Mouse (Mus musculus) embryonic facial prominence, embryonic 10.5 days (tissue): Measurements from ENCODE around the gene Ccpg1os. TPM values are rescaled to one million over a fixed set of nuclear protein-coding genes. Genes with fewer than 3 reads are reported as not detected.

Experiments used
- DNase-seq: peaks from one replicate; pipeline ENCODE4 v3.0.0-alpha.2; 2017; ENCODE audit warnings: low spot score
- H3K27ac ChIP-seq: fragments of 300-500 bp; sonication (generic); replicated peaks from 2 replicates; pipeline ENCODE4 v1.5.1; 2016; ENCODE audit warnings: mild to moderate bottlenecking
- H3K27me3 ChIP-seq: fragments of 300-500 bp; sonication (generic); replicated peaks from 2 replicates; pipeline ENCODE4 v1.6.1; 2016; ENCODE audit warnings: low read depth, mild to moderate bottlenecking; ENCODE audit not compliant: poor library complexity, severe bottlenecking
- H3K36me3 ChIP-seq: fragments of 300-500 bp; sonication (generic); replicated peaks from 2 replicates; pipeline ENCODE4 v1.6.1; 2016; ENCODE audit warnings: mild to moderate bottlenecking, moderate library complexity
- H3K4me1 ChIP-seq: fragments of 300-500 bp; sonication (generic); 2 replicates; pipeline ENCODE4 v1.6.1; 2016
- H3K4me3 ChIP-seq: fragments of 300-500 bp; sonication (generic); 2 replicates; pipeline ENCODE4 v1.5.1; 2016; ENCODE audit warnings: mild to moderate bottlenecking, moderate library complexity
- H3K9me3 ChIP-seq: fragments of 300-500 bp; sonication (generic); 2 replicates; pipeline ENCODE4 v1.6.1; 2016; ENCODE audit warnings: mild to moderate bottlenecking
- WGBS: fragments of 180-500 bp; shearing (Covaris S2); methylation state at CpG from one replicate; pipeline ENCODE4 v1.1.7; 2016; 5-methylcytosine and 5-hydroxymethylcytosine counted together
- polyA plus RNA-seq: library from polyadenylated mRNA; unstranded; fragments of >200 nt; fragmentation: Nextera tagmentation; extraction: Ambion mirVana; gene quantifications from 2 replicates; pipeline ENCODE4 v1.2.1, GENCODE M21; 2016

The Ccpg1os gene
- polyA plus RNA-seq, 1 experiment from 2014 or later: 16.1 TPM

GRCm38 (mm10) chr9:73004076-73004475 is 18.9 kb upstream of the Ccpg1os start:
- WGBS: 84% methylated on average over 8 of the region's 8 CpGs
- H3K9me3 ChIP-seq: no peaks in the 10 kb centered on the region
- DNase-seq: no peak

GRCm38 (mm10) chr9:73002177-73002576 is 17.0 kb upstream of the Ccpg1os start:
- Histone ChIP-seq H3K27me3 (no peaks in the 10 kb centered on the region), H3K36me3 (peaks cover 10% of the 10 kb centered on the region), H3K4me3 (no peak overlapping the region), H3K9me3 (no peaks in the 10 kb centered on the region), H3K4me1 (no peaks in the 10 kb centered on the region), H3K27ac (no peak overlapping the region)
- WGBS: 78% methylated on average over 3 of the region's 3 CpGs
- DNase-seq: no peak

More at GRCm38 (mm10) chr9:73004076-73004475, 18.9 kb upstream of the Ccpg1os start:
- Histone ChIP-seq H3K27ac (no peak overlapping the region), H3K4me1 (no peaks in the 10 kb centered on the region), H3K4me3 (no peak overlapping the region), H3K36me3 (peaks cover 10% of the 10 kb centered on the region), H3K27me3 (no peaks in the 10 kb centered on the region)

GRCm38 (mm10) chr9:73001314-73002011 is 16.3 kb upstream of the Ccpg1os start:
- no peak overlapping the region for H3K27ac ChIP-seq
- H3K4me3 ChIP-seq: no peak overlapping the region
- H3K4me1 ChIP-seq: no peaks in the 10 kb centered on the region
- H3K36me3 ChIP-seq: peaks cover 10% of the 10 kb centered on the region
- H3K27me3 ChIP-seq: no peaks in the 10 kb centered on the region
- no peaks in the 10 kb centered on the region for H3K9me3 ChIP-seq
- WGBS: 86% methylated on average over 13 of the region's 13 CpGs
- DNase-seq: no peak

GRCm38 (mm10) chr9:73000487-73000886 is 15.3 kb upstream of the Ccpg1os start:
- H3K4me3 ChIP-seq: no peak overlapping the region
- 68% methylated on average over 2 of the region's 2 CpGs for WGBS
- H3K27ac ChIP-seq: no peak overlapping the region
- no peaks in the 10 kb centered on the region for H3K27me3 ChIP-seq
- H3K4me1 ChIP-seq: no peaks in the 10 kb centered on the region
- H3K36me3 ChIP-seq: peaks cover under 1% of the 10 kb centered on the region; the same call in 1 of the 2 replicates
- DNase-seq: no peak
- H3K9me3 ChIP-seq: no peaks in the 10 kb centered on the region

GRCm38 (mm10) chr9:72996806-72997205 is 11.6 kb upstream of the Ccpg1os start:
- H3K4me3 ChIP-seq: no peak overlapping the region
- no peaks in the 10 kb centered on the region for H3K27me3 ChIP-seq
- no peak overlapping the region for H3K27ac ChIP-seq
- H3K36me3 ChIP-seq: no peaks in the 10 kb centered on the region
- H3K9me3 ChIP-seq: no peaks in the 10 kb centered on the region
- DNase-seq: no peak
- WGBS: 61% methylated on average over 7 of the region's 7 CpGs
- no peaks in the 10 kb centered on the region for H3K4me1 ChIP-seq

- Histone ChIP-seq H3K36me3 (no peaks in the 10 kb centered on the region), H3K4me3 (no peak overlapping the region), H3K9me3 (no peaks in the 10 kb centered on the region), H3K27ac (no peak overlapping the region), H3K4me1 (no peaks in the 10 kb centered on the region), H3K27me3 (no peaks in the 10 kb centered on the region)
- no peak for DNase-seq
These were observed 11.0 kb upstream of the Ccpg1os start for GRCm38 (mm10) chr9:72996167-72996566.

GRCm38 (mm10) chr9:72992576-72992975 is 7.4 kb upstream of the Ccpg1os start:
- 87% methylated on average over 5 of the region's 5 CpGs for WGBS
- H3K27ac ChIP-seq: no peak overlapping the region
- DNase-seq: no peak
- H3K36me3 ChIP-seq: no peaks in the 10 kb centered on the region
- H3K4me3 ChIP-seq: no peak overlapping the region
- H3K9me3 ChIP-seq: no peaks in the 10 kb centered on the region
- no peaks in the 10 kb centered on the region for H3K4me1 ChIP-seq
- H3K27me3 ChIP-seq: no peaks in the 10 kb centered on the region

- Histone ChIP-seq H3K27me3 (no peaks in the 10 kb centered on the region), H3K9me3 (no peaks in the 10 kb centered on the region), H3K36me3 (no peaks in the 10 kb centered on the region), H3K4me3 (no peak overlapping the region), H3K4me1 (no peaks in the 10 kb centered on the region), H3K27ac (no peak overlapping the region)
- 94% methylated on average over 2 of the region's 2 CpGs for WGBS
- DNase-seq: no peak
These were observed 6.2 kb upstream of the Ccpg1os start for GRCm38 (mm10) chr9:72991420-72991819.

- 84% methylated on average over 5 of the region's 5 CpGs for WGBS
- H3K4me1 ChIP-seq: peaks cover 13% of the 10 kb centered on the region
- H3K4me3 ChIP-seq: no peak overlapping the region
- no peaks in the 10 kb centered on the region for H3K9me3 ChIP-seq
- H3K27ac ChIP-seq: no peak overlapping the region
- no peaks in the 10 kb centered on the region for H3K27me3 ChIP-seq
- DNase-seq: no peak
- H3K36me3 ChIP-seq: no peaks in the 10 kb centered on the region
These were observed 3.5 kb upstream of the Ccpg1os start for GRCm38 (mm10) chr9:72988706-72989105.

- no peak overlapping the region for H3K27ac ChIP-seq
- no peak for DNase-seq
- WGBS: 69% methylated on average over 3 of the region's 3 CpGs
- no peaks in the 10 kb centered on the region for H3K36me3 ChIP-seq
- H3K4me3 ChIP-seq: no peak overlapping the region
- no peaks in the 10 kb centered on the region for H3K9me3 ChIP-seq
- no peaks in the 10 kb centered on the region for H3K27me3 ChIP-seq
- peaks cover 13% of the 10 kb centered on the region for H3K4me1 ChIP-seq
These were observed 2.5 kb upstream of the Ccpg1os start for GRCm38 (mm10) chr9:72987703-72988102.

GRCm38 (mm10) chr9:72983066-72983465 is 2.1 kb downstream of the Ccpg1os start:
- H3K27ac ChIP-seq: no peak overlapping the region
- no peak overlapping the region for H3K4me3 ChIP-seq
- H3K27me3 ChIP-seq: no peaks in the 10 kb centered on the region
- H3K36me3 ChIP-seq: no peaks in the 10 kb centered on the region
- WGBS: 74% methylated on average over 2 of the region's 2 CpGs
- no peak for DNase-seq
- H3K9me3 ChIP-seq: no peaks in the 10 kb centered on the region
- H3K4me1 ChIP-seq: peaks cover 13% of the 10 kb centered on the region

- 96% methylated on average over 1 of the region's 1 CpGs for WGBS
- H3K4me1 ChIP-seq: no peaks in the 10 kb centered on the region
- H3K9me3 ChIP-seq: no peaks in the 10 kb centered on the region
- no peak overlapping the region for H3K27ac ChIP-seq
- DNase-seq: no peak
- H3K27me3 ChIP-seq: no peaks in the 10 kb centered on the region
- no peaks in the 10 kb centered on the region for H3K36me3 ChIP-seq
- H3K4me3 ChIP-seq: no peak overlapping the region
These were observed 9.9 kb downstream of the Ccpg1os start for GRCm38 (mm10) chr9:72975242-72975641.

- H3K4me3 ChIP-seq: no peak overlapping the region
- no peaks in the 10 kb centered on the region for H3K9me3 ChIP-seq
- H3K27me3 ChIP-seq: no peaks in the 10 kb centered on the region
- WGBS: 85% methylated on average over 5 of the region's 5 CpGs
- no peak for DNase-seq
- no peaks in the 10 kb centered on the region for H3K4me1 ChIP-seq
- H3K27ac ChIP-seq: no peak overlapping the region
- no peaks in the 10 kb centered on the region for H3K36me3 ChIP-seq
These were observed 10.4 kb downstream of the Ccpg1os start for GRCm38 (mm10) chr9:72974734-72975133.
